Mouse (Mus musculus): ENCODE measurements at regions not wholly inside any gene's neighbourhood (a gene's known extent, or its start where the extent isn't known, plus 50 kb on each side); places are given as distances from the start of the nearest gene placed in this dataset.

GRCm38 (mm10) chr4:12476717-12477116, 304.9 kb upstream of the Fam92a start:
- TF ChIP-seq ZNF384 (IDR thresholded peaks at IDR 0.05; ENCODE audit: low read depth, low read length) = no peak
- no peak for TF ChIP-seq CHD2 (IDR thresholded peaks at IDR 0.05; ENCODE audit: low read depth, low read length)
- no peak for TF ChIP-seq MAFK (IDR thresholded peaks at IDR 0.05; ENCODE audit: insufficient read depth, low read depth, low read length)

Data from ES-E14 (cell line).